Mouse (Mus musculus) forebrain, postnatal 0 days (tissue): ENCODE measurements around the gene Akap2. TPM values are rescaled to one million over a fixed set of nuclear protein-coding genes. Genes with fewer than 3 reads are reported as not detected.

Source experiments
- ATAC-seq: fragments of 200-750 bp; cut with Nextera tagmentation; 2 replicates; pipeline ENCODE4 v1.8.0; 2017; ENCODE audit warnings: mild to moderate bottlenecking, moderate library complexity
- DNase-seq: peaks from one replicate; pipeline ENCODE4 v3.0.0-alpha.2; 2015
- H3K27ac ChIP-seq: fragments of 300-500 bp; sonication (generic); 2 replicates; pipeline ENCODE4 v1.5.1; 2014; ENCODE audit warnings: low read depth, mild to moderate bottlenecking, antibody characterized with exemption, low read length, moderate library complexity, mixed read lengths
- H3K27me3 ChIP-seq: fragments of 300-500 bp; sonication (generic); 2 replicates; pipeline ENCODE4 v1.6.1; 2014; ENCODE audit warnings: mild to moderate bottlenecking, low read length, mixed read lengths; ENCODE audit not compliant: insufficient read depth
- H3K36me3 ChIP-seq: fragments of 300-500 bp; sonication (generic); 2 replicates; pipeline ENCODE4 v1.6.1; 2014; ENCODE audit warnings: mild to moderate bottlenecking, moderate library complexity; ENCODE audit not compliant: insufficient read depth
- H3K4me1 ChIP-seq: fragments of 300-500 bp; sonication (generic); 2 replicates; pipeline ENCODE4 v1.6.1; 2014; ENCODE audit warnings: antibody characterized with exemption; ENCODE audit not compliant: insufficient read depth
- H3K4me2 ChIP-seq: fragments of 300-500 bp; sonication (generic); 2 replicates; pipeline ENCODE4 v1.6.1; 2014; ENCODE audit warnings: low read depth, mild to moderate bottlenecking, moderate library complexity
- H3K4me3 ChIP-seq: fragments of 300-500 bp; sonication (generic); 2 replicates; pipeline ENCODE4 v1.5.1; 2014; ENCODE audit warnings: low read depth, low read length, mixed read lengths
- H3K9ac ChIP-seq: fragments of 300-500 bp; sonication (generic); 2 replicates; pipeline ENCODE4 v1.6.1; 2014; ENCODE audit warnings: mild to moderate bottlenecking
- H3K9me3 ChIP-seq: fragments of 300-500 bp; sonication (generic); 2 replicates; pipeline ENCODE4 v1.6.1; 2016; ENCODE audit warnings: low read length
- CTCF ChIP-seq: sonication (generic); IDR thresholded peaks from 2 replicates; pipeline ENCODE4 v1.5.1; 2016; ENCODE audit warnings: antibody characterized with exemption, control low read depth, low read depth
- WGBS: fragments of 180-500 bp; shearing (Covaris S2); extraction: QIAGEN DNeasy Blood & Tissue Kit; methylation state at CpG from one replicate; pipeline ENCODE4 v1.1.7; 2014; 5-methylcytosine and 5-hydroxymethylcytosine counted together
- polyA plus RNA-seq: library from polyadenylated mRNA; unstranded; fragments of >200 nt; fragmentation: Nextera tagmentation; extraction: Ambion mirVana; gene quantifications from 2 replicates; pipeline ENCODE4 v1.2.1, GENCODE M21; 2015
- total RNA-seq: library from RNA; depleted of rRNA; stranded (reverse); fragments of >200 nt; gene quantifications from 2 replicates; pipeline ENCODE4 v1.2.3, GENCODE M21; 2014

Gene Akap2
- total and polyA plus RNA-seq, 2 experiments from 2014 or later = 7.0 to 15.0 TPM

DNA sequence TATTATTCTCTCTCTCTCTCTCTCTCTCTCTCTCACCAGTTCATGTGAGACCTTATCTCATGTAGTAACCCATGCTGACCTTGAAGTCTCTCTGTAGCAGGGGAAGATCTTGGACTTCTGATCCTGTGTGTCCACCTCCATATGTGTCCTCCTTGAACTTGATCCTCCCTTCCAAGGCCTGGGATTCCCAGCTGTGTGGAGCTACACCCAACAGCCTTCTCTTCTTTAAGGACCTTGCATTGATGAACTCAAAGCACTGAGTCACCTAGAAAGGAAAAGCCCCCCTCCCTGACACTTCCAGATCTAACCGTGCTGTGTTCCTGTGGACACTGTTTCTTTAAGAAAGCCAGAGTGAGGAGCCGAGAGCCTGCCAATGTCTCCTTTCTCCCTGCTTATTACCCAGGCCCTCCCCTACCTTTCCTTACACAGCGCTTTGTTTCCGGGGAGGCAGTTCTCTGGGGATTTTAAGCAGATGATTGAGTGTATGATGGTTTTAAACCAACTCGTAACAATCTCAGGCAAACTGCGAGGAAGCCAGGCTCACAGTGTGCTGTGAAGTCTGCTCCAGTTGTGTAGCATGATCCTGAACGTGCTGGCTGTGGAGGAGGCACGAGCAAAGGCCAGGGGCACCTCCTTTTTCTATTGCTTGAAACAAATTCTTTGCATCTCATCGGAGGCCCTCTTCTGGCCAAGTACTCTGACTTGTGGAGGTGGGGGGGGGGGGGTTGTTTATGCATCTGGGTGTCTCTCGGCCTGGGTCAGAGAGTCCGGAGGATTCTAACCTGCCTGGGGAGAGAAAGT is 104.3 kb downstream of the Akap2 start:
- 0 out of 2 replicates have a peak overlapping the region, but pooled peaks have one; percentile 25 for H3K9ac ChIP-seq
- H3K4me1 ChIP-seq = no peaks in the 10 kb centered on the region
- peak overlapping the region; percentile 64; the same call in 1 of the 2 replicates for H3K27ac ChIP-seq
- no peak for TF ChIP-seq CTCF
- no peaks in the 10 kb centered on the region for H3K36me3 ChIP-seq
- no peaks in the 10 kb centered on the region for H3K9me3 ChIP-seq
- DNase-seq = peak; percentile 41
- ATAC-seq = peak; percentile 83
- WGBS = 5% methylated on average over 11 of the region's 11 CpGs
- H3K4me2 ChIP-seq = peak overlapping the region; percentile 27
- H3K4me3 ChIP-seq = no peak overlapping the region
- H3K27me3 ChIP-seq = no peaks in the 10 kb centered on the region

DNA sequence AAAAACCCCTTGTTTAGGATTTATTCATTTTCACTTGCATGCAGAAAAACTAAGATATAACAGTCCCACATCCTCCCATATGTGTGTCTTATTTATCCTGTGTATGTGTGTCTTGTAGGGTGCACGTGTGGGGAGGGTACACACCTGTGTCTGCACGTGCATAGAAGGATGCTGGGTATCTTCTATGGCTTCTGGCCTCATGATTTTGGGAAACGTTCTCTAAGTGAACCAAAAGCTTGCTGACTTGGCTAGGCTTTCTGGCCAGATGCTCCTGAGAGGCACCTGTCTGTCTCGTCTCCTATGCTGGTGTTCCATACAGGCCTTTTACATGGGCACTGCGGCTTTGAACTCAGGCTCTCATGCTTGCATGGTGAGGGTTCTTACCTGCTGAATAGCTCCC is 105.2 kb downstream of the Akap2 start:
- 85% methylated on average over 5 of the region's 5 CpGs for WGBS

DNA sequence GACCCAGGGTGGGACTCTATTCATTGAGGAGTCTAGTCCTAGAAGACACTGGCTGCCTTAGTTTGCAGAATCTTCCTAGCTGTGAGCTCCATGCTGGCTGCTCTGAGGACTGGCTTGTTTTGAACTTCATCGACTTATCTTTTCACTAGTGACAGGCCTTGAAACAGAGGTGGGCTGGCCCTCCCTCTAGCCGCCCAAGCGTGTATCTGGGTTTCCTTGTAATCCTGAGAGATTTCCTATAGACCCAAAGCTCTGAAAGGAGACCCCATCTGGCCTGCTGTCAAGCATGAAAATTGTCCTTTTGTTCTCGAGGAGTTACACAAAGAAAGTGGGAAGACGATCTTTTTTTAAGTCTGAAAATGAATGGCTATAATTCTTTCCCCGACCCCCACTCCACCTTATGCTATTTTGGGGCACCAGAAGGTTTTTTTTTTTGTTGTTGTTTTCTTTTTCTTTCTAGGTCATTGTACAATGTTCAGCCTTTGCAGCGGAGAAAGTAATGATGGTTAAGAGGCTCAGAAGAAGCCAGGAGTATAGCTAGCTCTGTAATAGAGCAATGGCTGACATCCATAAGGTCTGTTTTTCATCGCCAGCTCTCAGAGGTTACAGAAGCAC is 107.3 kb downstream of the Akap2 start:
- Histone ChIP-seq H3K4me3 (no peak overlapping the region), H3K36me3 (no peaks in the 10 kb centered on the region), H3K4me2 (no peak overlapping the region), H3K9me3 (no peaks in the 10 kb centered on the region), H3K9ac (no peak overlapping the region), H3K27ac (no peak overlapping the region), H3K4me1 (no peaks in the 10 kb centered on the region), H3K27me3 (no peaks in the 10 kb centered on the region)
- 12% methylated on average over 8 of the region's 8 CpGs for WGBS
- DNase-seq = no peak
- ATAC-seq = no peak
- TF ChIP-seq CTCF = no peak

More for the DNA sequence above, 105.2 kb downstream of the Akap2 start:
- Histone ChIP-seq H3K9ac (no peak overlapping the region), H3K27ac (no peak overlapping the region), H3K9me3 (no peaks in the 10 kb centered on the region), H3K4me2 (no peak overlapping the region), H3K36me3 (no peaks in the 10 kb centered on the region), H3K27me3 (no peaks in the 10 kb centered on the region), H3K4me1 (no peaks in the 10 kb centered on the region), H3K4me3 (no peak overlapping the region)
- TF ChIP-seq CTCF = no peak
- ATAC-seq (no peak), DNase-seq (no peak)

DNA sequence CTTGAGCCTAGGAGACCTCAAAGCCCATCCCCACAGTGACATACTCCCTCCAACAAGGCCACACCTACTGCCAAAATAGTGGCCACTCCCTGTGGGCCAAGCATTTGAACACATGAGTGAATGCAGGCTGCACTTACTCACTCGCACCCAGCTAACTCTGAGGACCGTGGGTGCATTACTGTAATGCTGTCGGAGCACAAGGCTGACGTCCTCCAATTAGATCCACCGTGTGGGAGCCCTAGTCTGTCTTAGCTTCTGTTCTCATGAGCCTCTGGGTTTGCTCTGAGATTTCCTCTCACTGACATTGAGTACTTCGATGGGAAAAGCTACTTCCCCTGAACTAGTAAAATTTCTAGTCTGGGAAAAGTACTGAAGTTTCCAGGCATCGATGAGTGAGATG is 108.8 kb downstream of the Akap2 start:
- no peaks in the 10 kb centered on the region for H3K9me3 ChIP-seq
- no peaks in the 10 kb centered on the region for H3K27me3 ChIP-seq
- no peak for TF ChIP-seq CTCF
- H3K4me1 ChIP-seq = no peaks in the 10 kb centered on the region
- no peak overlapping the region for H3K27ac ChIP-seq
- H3K4me2 ChIP-seq = no peak overlapping the region
- no peak overlapping the region for H3K4me3 ChIP-seq
- DNase-seq (no peak), ATAC-seq (no peak)
- no peak overlapping the region for H3K9ac ChIP-seq
- H3K36me3 ChIP-seq = no peaks in the 10 kb centered on the region
- WGBS = 94% methylated on average over 7 of the region's 7 CpGs

DNA sequence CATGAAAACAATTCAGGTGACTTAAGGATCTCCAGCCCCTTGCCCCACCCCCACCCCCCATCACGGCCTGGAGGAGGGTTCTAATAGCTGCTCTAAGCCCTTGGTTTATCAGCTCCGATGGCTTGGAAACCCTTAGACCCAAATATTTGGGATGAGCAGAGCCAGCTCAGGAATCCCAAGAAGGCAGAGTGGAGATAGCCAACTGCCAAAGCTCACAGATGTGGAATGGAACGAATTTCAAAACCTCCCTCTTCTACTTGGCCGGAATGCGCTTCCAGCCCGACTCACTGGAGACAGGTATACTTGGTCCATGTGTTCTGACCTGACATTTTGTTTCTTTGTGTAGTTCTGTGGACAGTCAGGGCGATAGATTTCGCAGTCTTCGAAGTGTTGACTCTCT is 111.7 kb downstream of the Akap2 start:
- ATAC-seq (no peak), DNase-seq (no peak)
- Histone ChIP-seq H3K4me3 (no peak overlapping the region), H3K9me3 (no peaks in the 10 kb centered on the region), H3K27ac (no peak overlapping the region), H3K4me1 (peaks cover 8% of the 10 kb centered on the region; the same call in 1 of the 2 replicates), H3K27me3 (no peaks in the 10 kb centered on the region), H3K36me3 (no peaks in the 10 kb centered on the region), H3K9ac (no peak overlapping the region), H3K4me2 (no peak overlapping the region)
- 77% methylated on average over 9 of the region's 9 CpGs for WGBS
- no peak for TF ChIP-seq CTCF

DNA sequence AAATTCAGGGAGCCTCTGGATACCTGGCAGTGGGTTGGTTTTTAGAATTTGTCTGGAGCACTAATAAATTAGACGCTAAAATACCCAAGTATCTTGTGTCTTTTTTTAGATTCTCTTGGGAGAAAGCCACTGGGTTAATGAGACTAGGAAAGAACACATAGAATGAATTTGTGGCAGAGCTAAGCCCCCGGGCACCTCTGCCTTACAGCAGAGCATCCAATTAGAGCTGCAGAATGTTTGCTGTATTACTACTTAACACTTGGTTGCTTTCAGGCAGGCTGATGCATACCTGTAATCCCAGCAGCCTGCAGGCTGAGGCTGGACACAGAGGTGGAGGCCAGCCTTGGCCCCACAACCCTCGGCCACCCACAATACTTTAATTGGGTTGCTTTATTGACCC is 112.3 kb downstream of the Akap2 start:
- Histone ChIP-seq H3K4me1 (peaks cover 8% of the 10 kb centered on the region; the same call in 1 of the 2 replicates), H3K9ac (no peak overlapping the region), H3K9me3 (no peaks in the 10 kb centered on the region), H3K4me3 (no peak overlapping the region), H3K27ac (no peak overlapping the region), H3K36me3 (no peaks in the 10 kb centered on the region), H3K4me2 (no peak overlapping the region), H3K27me3 (no peaks in the 10 kb centered on the region)
- 44% methylated on average over 3 of the region's 3 CpGs for WGBS
- TF ChIP-seq CTCF = no peak
- ATAC-seq (no peak), DNase-seq (no peak)

DNA sequence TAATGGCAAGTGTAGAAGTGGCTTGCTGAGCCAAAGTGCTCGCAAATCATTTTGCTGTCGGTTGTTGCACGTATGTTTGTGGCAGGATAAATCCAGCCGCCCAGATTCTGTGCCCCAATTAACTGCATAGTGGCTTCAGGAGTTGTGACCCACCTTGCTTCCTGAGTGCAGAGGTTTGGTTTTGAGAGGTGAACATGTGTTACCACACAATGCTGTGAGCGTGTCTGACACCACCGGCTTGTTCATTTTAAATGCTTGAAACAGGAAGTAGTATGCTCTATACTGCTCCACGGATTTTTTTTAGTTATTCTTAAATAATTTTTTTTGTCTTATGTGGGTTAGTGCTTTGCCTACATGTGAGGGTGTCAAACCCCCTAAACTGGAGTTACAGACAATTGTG is 114.9 kb downstream of the Akap2 start:
- Histone ChIP-seq H3K9me3 (no peaks in the 10 kb centered on the region), H3K4me3 (no peak overlapping the region), H3K27me3 (no peaks in the 10 kb centered on the region), H3K27ac (no peak overlapping the region), H3K36me3 (no peaks in the 10 kb centered on the region), H3K4me1 (peaks cover 8% of the 10 kb centered on the region; the same call in 1 of the 2 replicates), H3K9ac (no peak overlapping the region), H3K4me2 (no peak overlapping the region)
- no peak for ATAC-seq
- no peak for DNase-seq
- TF ChIP-seq CTCF = no peak
- 61% methylated on average over 7 of the region's 7 CpGs for WGBS
